Comparison of ENCODE assay signal across 20 mouse cellular contexts in genomic region chr17:75056631-75057030, GRCm38 (mm10). TPM values are rescaled to one million over a fixed set of nuclear protein-coding genes. Genes with fewer than 3 reads are reported as not detected.
DNase-seq lines count a peak whose midpoint lies in the region; ATAC-seq lines count a peak whose summit lies in the region.
"Had no signal": no experiment of that assay in that cellular context is flagged by ENCODE, and none has a peak within 500 bp of the region (broad histone marks: within the 10 kb centered on the region; RNA-seq: fewer than 3 reads in every experiment).

No protein-coding gene starts in this region.

- no peaks in the 10 kb centered on the region for H3K36me3 ChIP-seq in kidney, embryonic 14.5 days (ENCODE audit: control insufficient read depth, insufficient read depth, low read length)
- H3K36me3 ChIP-seq in embryonic facial prominence, embryonic 10.5 days (replicated peaks), result no peaks in the 10 kb centered on the region
- H3K36me3 ChIP-seq in limb, embryonic 15.5 days, result no peaks in the 10 kb centered on the region
- H3K36me3 ChIP-seq: forebrain, embryonic 15.5 days; midbrain, embryonic 15.5 days; neural tube, embryonic 15.5 days had no signal

- peak; percentile 77 for ATAC-seq in kidney, embryonic 14.5 days (ENCODE audit: low FRiP score, low TSS enrichment)
- ATAC-seq in limb, embryonic 15.5 days (ENCODE audit: insufficient number of reproducible peaks, low FRiP score, low TSS enrichment, low read depth), result 0 out of 2 replicates have a peak, but pooled peaks have one; percentile 10
- ATAC-seq: CD4-positive, CD25-positive, alpha-beta regulatory T cell, adult 4 months; forebrain, embryonic 15.5 days; liver, postnatal 0 days; midbrain, embryonic 15.5 days; Patski had no signal

- H3K27ac ChIP-seq in kidney, embryonic 14.5 days (ENCODE audit: low read depth, low read length), result no peak overlapping the region
- no peak overlapping the region for H3K27ac ChIP-seq in embryonic facial prominence, embryonic 10.5 days (replicated peaks)
- no peak overlapping the region for H3K27ac ChIP-seq in limb, embryonic 15.5 days
- H3K27ac ChIP-seq: forebrain, embryonic 15.5 days; midbrain, embryonic 15.5 days; neural tube, embryonic 15.5 days had no signal

- no peak overlapping the region for H3K4me3 ChIP-seq in kidney, embryonic 14.5 days (ENCODE audit: low read length)
- H3K4me3 ChIP-seq in embryonic facial prominence, embryonic 10.5 days, result no peak overlapping the region
- H3K4me3 ChIP-seq in limb, embryonic 15.5 days, result no peak overlapping the region
- H3K4me3 ChIP-seq: forebrain, embryonic 15.5 days; midbrain, embryonic 15.5 days; neural tube, embryonic 15.5 days had no signal

- H3K4me1 ChIP-seq in kidney, embryonic 14.5 days (ENCODE audit: control insufficient read depth, insufficient read depth, low read length), result no peaks in the 10 kb centered on the region; the same call in 1 of the 2 replicates
- H3K4me1 ChIP-seq in embryonic facial prominence, embryonic 10.5 days, result peaks cover 15% of the 10 kb centered on the region
- H3K4me1 ChIP-seq in limb, embryonic 15.5 days, result peaks cover 10% of the 10 kb centered on the region; the same call in 1 of the 2 replicates
- H3K4me1 ChIP-seq: forebrain, embryonic 15.5 days; midbrain, embryonic 15.5 days; neural tube, embryonic 15.5 days had no signal

- no peaks in the 10 kb centered on the region for H3K9me3 ChIP-seq in kidney, embryonic 14.5 days (ENCODE audit: control insufficient read depth, low read length)
- H3K9me3 ChIP-seq in embryonic facial prominence, embryonic 10.5 days, result no peaks in the 10 kb centered on the region
- no peaks in the 10 kb centered on the region for H3K9me3 ChIP-seq in limb, embryonic 15.5 days
- H3K9me3 ChIP-seq: forebrain, embryonic 15.5 days; midbrain, embryonic 15.5 days; neural tube, embryonic 15.5 days had no signal

- WGBS in kidney, embryonic 14.5 days, result 28% methylated on average over 8 of the region's 8 CpGs
- WGBS in embryonic facial prominence, embryonic 10.5 days, result 55% methylated on average over 8 of the region's 8 CpGs
- 60% methylated on average over 8 of the region's 8 CpGs for WGBS in limb, embryonic 15.5 days

- H3K4me2 ChIP-seq in kidney, embryonic 14.5 days (replicated peaks; ENCODE audit: low read depth, low read length), result no peak overlapping the region
- no peak overlapping the region for H3K4me2 ChIP-seq in limb, embryonic 15.5 days
- H3K4me2 ChIP-seq: forebrain, embryonic 15.5 days; midbrain, embryonic 15.5 days; neural tube, embryonic 15.5 days had no signal

- no peaks in the 10 kb centered on the region for H3K27me3 ChIP-seq in kidney, embryonic 14.5 days (ENCODE audit: control insufficient read depth, insufficient read depth, low read length)
- 0 out of 2 replicates have a peak, but pooled peaks cover 4% of the 10 kb centered on the region for H3K27me3 ChIP-seq in embryonic facial prominence, embryonic 10.5 days (replicated peaks; ENCODE audit: low read depth, poor library complexity, severe bottlenecking)
- H3K27me3 ChIP-seq in limb, embryonic 15.5 days, result no peaks in the 10 kb centered on the region
- H3K27me3 ChIP-seq: forebrain, embryonic 15.5 days; midbrain, embryonic 15.5 days; neural tube, embryonic 15.5 days; Patski had no signal

- H3K9ac ChIP-seq in kidney, embryonic 14.5 days (ENCODE audit: low read depth, low read length), result no peak overlapping the region
- H3K9ac ChIP-seq in limb, embryonic 15.5 days, result no peak overlapping the region
- H3K9ac ChIP-seq: forebrain, embryonic 15.5 days; liver, postnatal 0 days; midbrain, embryonic 15.5 days; neural tube, embryonic 15.5 days had no signal

- peak; percentile 50 for DNase-seq in embryo, embryonic 10 days (ENCODE audit: low spot score)
- no peak for DNase-seq in embryo, embryonic 9.5 days (ENCODE audit: extremely low spot score)
- DNase-seq in kidney, adult 8-10 months, result no peak
- peak; percentile 36 for DNase-seq in embryonic facial prominence, embryonic 10.5 days (ENCODE audit: low spot score)
- DNase-seq in thymus, adult 18-20 months, result no peak
- no peak for DNase-seq in layer of hippocampus, adult 9-10 months (ENCODE audit: low spot score)
- DNase-seq: adrenal gland, postnatal 10 days; cerebellum, adult 9-11 months; kidney, adult 2 months; kidney, postnatal 36 days; liver, postnatal 0 days; lung, postnatal 10 days; right cerebral cortex, postnatal 25 days had no signal

RNA-seq across cellular contexts. Expression of gene Ltbp1, which starts 51.3 kb away (rescaled TPM):
- polyA plus RNA-seq in kidney, embryonic 14.5 days (2014; fragmentation: Nextera tagmentation; extraction: Ambion mirVana), result 35.2 and 54.7 TPM in 2 replicates
- 7.0 and 8.5 TPM in 2 replicates for polyA plus RNA-seq in embryonic facial prominence, embryonic 10.5 days (2016; fragmentation: Nextera tagmentation; extraction: Ambion mirVana)
- polyA plus RNA-seq in limb, embryonic 15.5 days (2015; fragmentation: Nextera tagmentation; extraction: Ambion mirVana), result 65.8 and 78.6 TPM in 2 replicates

Comparison
In these comparisons a context has a peak if more than half of its experiments do, and no peak if none do; other contexts are left out.
1. DNase-seq: peak in embryo, embryonic 10 days (single experiment) and embryonic facial prominence, embryonic 10.5 days (single experiment); none in embryo, embryonic 9.5 days (single experiment), kidney, adult 8-10 months (0 of 2), thymus, adult 18-20 months (0 of 2) and layer of hippocampus, adult 9-10 months (single experiment).